Mouse (Mus musculus) brain, embryonic 14.5 days (tissue): ENCODE measurements around the gene Wdr59.

ENCODE experiments used
- CTCF ChIP-seq: fragments of 200-500 bp; IDR thresholded peaks from 2 replicates; pipeline ENCODE4 v1.5.1; 2012; ENCODE audit warnings: inconsistent platforms, mild to moderate bottlenecking, moderate library complexity, borderline replicate concordance; ENCODE audit not compliant: insufficient read depth, insufficient read length; ENCODE audit errors: extremely low read depth
- POLR2A ChIP-seq: fragments of 200-500 bp; IDR thresholded peaks from 2 replicates; pipeline ENCODE4 v1.6.1; 2012; ENCODE audit warnings: mild to moderate bottlenecking, inconsistent platforms, borderline replicate concordance; ENCODE audit not compliant: poor library complexity, insufficient read depth, insufficient read length, severe bottlenecking; ENCODE audit errors: extremely low read depth

- no peak for TF ChIP-seq POLR2A
- TF ChIP-seq CTCF = no peak
Observed at GRCm38 (mm10) chr8:111567571-111567970, 45.7 kb upstream of the Wdr59 start.
